Mouse (Mus musculus) urinary bladder, adult 2 months (tissue): ENCODE data around the gene Megf6. TPM values are rescaled to one million over a fixed set of nuclear protein-coding genes. Genes with fewer than 3 reads are reported as not detected.

Experiments used
- DNase-seq: peaks from one replicate; pipeline ENCODE4 v3.0.0; 2022; ENCODE audit warnings: low spot score
- polyA plus RNA-seq: library from polyadenylated mRNA; depleted of rRNA; stranded (reverse); fragments of >200 nt; gene quantifications from 2 replicates; pipeline ENCODE4 v1.2.3, GENCODE M21; 2012

Megf6 gene
- polyA plus RNA-seq, 1 experiment = 11.1 TPM

- DNase-seq = no peak
Observed at GRCm38 (mm10) chr4:154159961-154160537, 10.5 kb upstream of the Megf6 start.

- peak; percentile 93 for DNase-seq
Observed at GRCm38 (mm10) chr4:154160538-154161390, 9.8 kb upstream of the Megf6 start, which contains the start of gene Tprgl. TSS of gene Tprgl (minus strand) at chr4:154160666.

GRCm38 (mm10) chr4:154163296-154163695 lies 7.2 kb upstream of the Megf6 start:
- DNase-seq = no peak

- DNase-seq = no peak
Observed at GRCm38 (mm10) chr4:154167053-154167452, 3.5 kb upstream of the Megf6 start.

- DNase-seq = no peak
Observed at GRCm38 (mm10) chr4:154170021-154170420, 509 bp upstream of the Megf6 start.

- no peak for DNase-seq
Observed at GRCm38 (mm10) chr4:154171151-154171930, 811 bp downstream of the Megf6 start.

- DNase-seq = no peak
Observed at GRCm38 (mm10) chr4:154171931-154172604, 1.5 kb downstream of the Megf6 start.

GRCm38 (mm10) chr4:154177257-154177656 lies 6.7 kb downstream of the Megf6 start:
- DNase-seq = no peak

GRCm38 (mm10) chr4:154181001-154181400 lies 10.5 kb downstream of the Megf6 start:
- DNase-seq = no peak

GRCm38 (mm10) chr4:154183566-154183965 lies 13.0 kb downstream of the Megf6 start:
- DNase-seq = no peak

- DNase-seq = no peak
Observed at GRCm38 (mm10) chr4:154185001-154185400, 14.5 kb downstream of the Megf6 start.

GRCm38 (mm10) chr4:154186002-154186537 lies 15.5 kb downstream of the Megf6 start:
- DNase-seq = no peak

GRCm38 (mm10) chr4:154188948-154189347 lies 18.4 kb downstream of the Megf6 start:
- no peak for DNase-seq

- no peak for DNase-seq
Observed at GRCm38 (mm10) chr4:154197961-154198360, 27.4 kb downstream of the Megf6 start.

GRCm38 (mm10) chr4:154198377-154198961 lies 27.9 kb downstream of the Megf6 start:
- no peak for DNase-seq

GRCm38 (mm10) chr4:154201511-154201910 lies 31.0 kb downstream of the Megf6 start:
- no peak for DNase-seq

- no peak for DNase-seq
Observed at GRCm38 (mm10) chr4:154204532-154204931, 34.0 kb downstream of the Megf6 start.

- DNase-seq = no peak
Observed at GRCm38 (mm10) chr4:154205392-154205791, 34.9 kb downstream of the Megf6 start.

- DNase-seq = peak; percentile 48
Observed at GRCm38 (mm10) chr4:154207261-154207660, 36.7 kb downstream of the Megf6 start.

- no peak for DNase-seq
Observed at GRCm38 (mm10) chr4:154209054-154209453, 38.5 kb downstream of the Megf6 start.

- no peak for DNase-seq
Observed at GRCm38 (mm10) chr4:154209825-154210224, 39.3 kb downstream of the Megf6 start.
